Mouse (Mus musculus) retina, adult 2 months (tissue): ENCODE results near the gene Mthfr.

Experiments used
- DNase-seq: peaks from one replicate; pipeline ENCODE4 v3.0.0-alpha.2; 2012; ENCODE audit warnings: low read depth, low spot score

The Mthfr gene

DNA sequence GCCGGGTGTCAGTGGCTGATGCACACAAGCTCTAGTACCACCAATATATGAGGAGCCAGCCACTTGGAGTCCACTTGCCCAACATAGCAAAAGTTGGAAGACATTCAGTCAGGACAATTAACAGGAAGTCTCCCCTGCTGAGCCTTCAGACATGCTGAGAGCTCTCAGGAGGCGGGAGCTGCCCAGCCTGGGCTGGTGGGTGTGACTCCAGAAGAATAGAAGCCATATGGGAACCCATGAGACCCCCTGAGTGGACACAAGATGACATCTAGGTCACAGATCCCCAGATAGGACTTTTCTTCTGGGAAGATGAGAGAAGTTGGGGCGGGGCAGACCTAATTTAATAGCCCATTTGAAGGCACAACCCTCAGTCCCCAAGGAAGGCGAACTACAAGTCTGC is 50.3 kb downstream of the Mthfr start:
- no peak for DNase-seq

DNA sequence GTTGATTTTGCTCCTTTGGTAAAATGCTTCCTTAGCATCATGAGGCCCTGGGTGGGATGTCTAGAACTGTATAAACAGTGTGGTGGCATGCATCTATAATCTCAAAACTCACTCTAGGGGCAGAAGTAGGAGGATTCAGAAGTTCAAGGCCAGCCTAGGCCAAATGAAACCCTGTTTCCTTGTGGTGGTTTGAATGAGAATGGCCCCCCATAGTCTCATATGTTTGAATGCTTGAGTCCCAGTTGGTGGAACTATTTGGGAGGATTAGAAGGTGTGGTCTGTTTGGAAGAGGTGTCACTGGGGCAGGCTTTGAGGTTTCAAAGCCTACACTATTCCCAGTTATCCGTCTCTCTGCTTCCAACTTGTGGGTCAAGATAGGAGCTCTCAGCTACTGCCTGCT is 52.3 kb downstream of the Mthfr start:
- DNase-seq, result no peak

DNA sequence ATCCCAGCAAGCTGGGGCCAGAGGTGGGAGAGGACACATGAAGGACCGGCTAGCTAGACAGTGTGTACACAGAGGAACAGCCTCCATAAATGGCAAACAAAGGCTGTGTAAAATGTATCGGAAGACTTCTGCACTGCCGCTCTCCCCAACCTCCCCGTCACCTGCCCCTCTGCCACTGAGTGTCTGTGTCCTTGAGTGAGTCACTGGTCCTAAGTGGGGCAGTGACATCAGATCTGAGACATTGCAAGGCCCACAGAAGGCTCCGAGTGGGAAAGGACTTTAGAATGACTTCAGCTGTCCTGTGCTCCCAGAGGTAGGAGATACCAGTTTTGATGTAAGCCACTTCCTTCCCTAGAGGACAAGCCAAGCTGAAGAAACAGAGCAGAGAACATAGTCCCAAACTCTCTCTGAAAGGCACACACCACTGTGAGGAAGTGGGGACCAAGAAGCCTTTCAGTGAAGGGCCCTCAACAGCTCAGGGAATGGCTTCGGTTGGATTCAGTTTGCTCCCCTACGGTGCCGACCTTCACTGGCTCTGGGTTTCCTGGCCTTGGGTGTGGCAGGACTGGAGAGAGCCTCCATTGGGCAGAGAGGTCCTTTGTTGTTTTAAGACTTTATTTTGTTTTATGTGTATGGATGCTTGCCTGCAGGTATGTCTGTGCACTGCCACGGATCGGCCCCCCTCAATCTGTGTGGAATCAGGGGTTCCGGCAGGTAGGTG is 53.8 kb downstream of the Mthfr start:
- no peak for DNase-seq

DNA sequence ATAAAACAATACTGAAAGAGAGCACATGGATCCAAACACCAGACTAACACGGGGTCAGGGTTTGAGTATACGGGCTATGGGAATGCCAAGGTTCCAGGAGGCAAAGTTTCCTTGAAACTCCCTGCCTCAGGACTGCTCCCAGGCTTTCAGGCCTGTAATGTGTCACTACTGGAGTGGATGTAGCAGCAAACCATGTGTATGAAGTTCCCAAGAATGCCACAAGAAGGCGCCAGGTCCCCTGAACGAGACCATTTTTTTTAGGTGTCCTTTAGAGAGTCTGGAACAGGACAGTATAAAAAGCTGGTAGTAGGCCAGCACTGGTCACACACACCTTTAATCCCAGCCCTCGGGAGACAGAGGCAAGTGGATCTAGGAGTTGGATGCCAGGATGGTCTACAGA is 55.3 kb downstream of the Mthfr start:
- no peak for DNase-seq

DNA sequence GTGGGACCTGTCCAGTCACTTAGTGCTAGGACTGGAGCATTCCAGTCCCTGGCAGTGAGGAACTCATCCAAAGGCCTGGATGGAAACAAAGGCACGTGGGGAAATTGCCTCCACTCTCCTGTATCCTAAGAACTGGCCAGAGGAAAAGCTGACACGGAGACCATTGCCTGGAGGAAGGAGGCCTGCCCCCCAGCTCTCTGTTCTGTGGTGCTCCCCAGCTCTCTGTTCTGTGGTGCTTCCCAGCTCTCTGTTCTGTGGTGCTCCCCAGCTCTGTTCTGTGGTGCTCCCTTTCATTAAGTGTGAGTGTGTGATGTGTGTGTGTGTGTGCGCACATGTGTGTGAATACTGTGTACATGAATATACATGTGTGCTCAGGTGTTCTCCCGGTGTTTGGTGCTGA is 56.2 kb downstream of the Mthfr start:
- no peak for DNase-seq

DNA sequence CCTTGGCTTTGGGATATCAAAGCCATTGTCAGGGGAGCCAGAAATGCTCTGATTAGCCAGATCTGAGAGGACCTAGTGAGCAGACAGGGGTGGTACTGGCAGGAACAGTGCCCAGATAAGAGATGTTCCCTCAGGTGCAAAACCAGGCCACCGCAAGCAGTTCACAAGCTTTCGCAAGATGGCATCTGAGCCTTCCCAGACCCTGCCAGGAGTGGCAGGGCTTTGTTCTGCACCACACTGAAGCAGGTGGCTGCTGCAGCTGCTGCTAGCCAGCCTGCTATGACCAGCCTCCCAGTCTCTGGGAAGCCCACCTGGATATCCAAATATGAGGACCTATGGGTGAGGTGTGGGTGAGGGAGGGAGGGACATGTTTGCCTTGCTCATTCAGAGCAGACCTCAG is 59.1 kb downstream of the Mthfr start:
- no peak for DNase-seq

DNA sequence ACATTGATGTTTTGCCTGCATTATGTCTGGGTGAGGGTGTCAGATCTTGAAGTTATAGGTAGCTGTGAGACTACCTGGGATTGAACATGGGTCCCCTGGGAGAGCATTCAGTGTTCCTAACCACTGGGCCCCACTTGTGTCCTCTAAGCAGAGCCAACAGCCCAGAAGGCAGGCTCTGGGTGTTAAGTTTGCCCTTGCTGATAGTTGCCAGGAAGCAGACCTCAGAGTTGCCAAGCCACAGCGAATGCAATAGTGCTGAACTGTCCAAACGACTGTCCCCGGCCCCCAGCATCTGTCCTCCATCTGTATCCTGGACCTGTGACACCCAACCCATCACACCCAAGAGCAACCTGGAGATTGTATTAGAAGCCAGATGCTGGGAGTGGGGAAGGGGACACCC is 59.8 kb downstream of the Mthfr start:
- no peak for DNase-seq

DNA sequence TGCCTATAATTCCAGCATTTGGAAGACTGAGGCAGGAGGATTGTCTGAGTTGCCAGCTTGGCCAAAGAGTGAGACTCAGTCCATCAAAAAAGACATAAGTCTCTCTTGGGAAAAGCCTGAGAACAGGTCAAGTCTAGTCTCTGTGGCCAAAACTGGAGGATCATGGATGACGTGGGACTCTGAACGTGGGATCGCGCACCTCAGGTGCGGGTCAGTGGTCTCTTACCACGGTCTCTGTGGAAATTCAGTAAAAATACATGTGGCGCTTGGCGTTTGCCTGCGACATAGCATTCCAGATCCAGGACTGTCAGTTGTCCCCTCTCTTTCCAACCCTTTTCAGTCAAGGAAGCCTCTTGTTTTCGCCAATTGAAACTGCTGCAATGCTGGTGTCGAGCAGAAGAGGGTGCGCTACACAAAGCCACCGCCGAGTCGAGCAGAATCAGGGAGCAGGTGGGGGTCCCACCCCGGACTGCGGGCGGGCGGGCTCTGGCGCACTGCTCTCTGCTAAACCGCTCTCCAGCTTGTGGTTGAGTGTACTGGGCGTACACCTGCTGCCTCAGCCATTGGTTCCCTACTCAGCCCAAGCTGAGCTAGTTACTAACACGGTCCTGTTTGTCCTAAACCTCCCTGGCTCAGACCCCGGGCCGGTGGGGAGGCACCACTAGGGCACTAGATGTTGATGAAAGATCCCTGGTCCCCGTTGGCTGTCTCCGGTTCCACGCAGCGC is 63.1 kb downstream of the Mthfr start:
- no peak for DNase-seq

DNA sequence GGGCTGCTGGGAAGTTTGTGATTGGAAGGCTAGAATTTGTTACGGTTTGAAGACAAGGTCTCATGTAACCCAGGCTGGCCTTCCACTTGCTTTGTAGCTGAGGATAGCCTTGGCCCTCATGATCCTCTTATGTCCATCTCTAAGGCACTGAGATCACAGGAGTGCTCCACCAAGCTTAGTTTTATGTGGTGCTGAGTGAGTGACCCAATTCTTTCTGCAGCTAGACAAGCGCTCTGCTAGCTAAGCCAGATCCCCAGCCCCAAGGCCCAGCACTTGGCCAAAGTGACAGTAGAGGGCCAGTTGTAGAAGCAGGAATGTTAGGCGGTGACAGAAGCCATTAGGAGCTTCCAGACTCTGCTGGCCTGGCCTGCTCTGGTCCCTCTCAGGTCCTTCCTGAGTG is 65.3 kb downstream of the Mthfr start:
- DNase-seq, result peak; percentile 62

DNA sequence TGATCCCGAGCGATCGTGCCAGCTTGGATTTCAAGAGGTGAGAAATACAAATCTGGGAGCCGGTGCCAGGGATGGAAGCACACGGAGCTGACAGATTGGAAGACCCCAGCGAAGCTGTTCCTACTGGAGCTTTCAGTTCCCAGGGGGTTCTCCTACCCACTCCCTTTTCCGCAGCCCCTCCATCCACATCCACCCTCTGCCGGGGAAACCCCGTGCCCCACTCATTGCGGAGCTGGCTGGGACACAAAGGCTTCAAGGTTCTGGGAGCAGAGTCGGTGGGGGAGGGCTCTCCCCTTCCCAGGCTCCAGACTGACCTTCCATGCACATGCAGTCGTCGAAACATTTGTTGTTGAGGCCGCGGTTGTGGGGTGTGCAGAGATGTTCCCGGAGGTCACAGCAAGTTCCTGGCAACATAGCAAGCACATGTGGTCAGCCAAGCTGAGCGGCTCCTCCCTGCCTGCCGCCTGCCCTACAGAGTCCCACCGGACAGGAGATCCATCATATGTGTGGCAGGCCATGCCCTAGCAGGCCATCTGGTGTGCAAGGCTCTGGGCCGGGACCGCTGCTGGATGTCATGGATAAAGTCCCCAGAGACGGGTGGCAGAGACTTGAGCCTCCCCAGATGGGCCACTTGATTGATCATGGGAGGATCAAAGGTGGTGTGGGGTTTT is 68.9 kb downstream of the Mthfr start:
- no peak for DNase-seq

DNA sequence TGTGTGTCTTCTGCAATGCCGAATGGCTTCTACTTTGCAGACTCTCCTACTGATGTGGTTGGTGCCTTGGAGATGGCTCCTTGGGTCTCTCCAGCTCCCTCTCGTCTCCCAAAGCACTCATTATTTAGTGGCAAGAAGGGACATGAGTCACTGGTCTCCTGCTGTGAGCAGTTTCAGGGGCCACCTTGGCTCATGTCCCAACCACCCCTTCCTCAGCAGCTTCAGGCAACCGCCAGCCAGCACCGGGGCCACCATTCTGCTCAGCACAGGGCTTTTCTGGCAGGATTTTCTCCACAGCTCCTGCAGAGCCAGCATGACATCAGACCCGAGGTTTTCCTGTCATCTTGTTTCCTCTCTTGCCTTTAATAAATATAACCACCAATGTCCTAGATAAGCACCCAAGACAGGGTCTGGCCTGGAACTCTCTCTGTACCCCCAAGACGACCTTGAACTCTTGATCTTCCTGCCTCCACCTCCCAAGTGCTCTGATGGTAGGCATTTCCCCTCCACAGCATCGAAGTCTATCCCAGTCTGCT is 69.8 kb downstream of the Mthfr start:
- DNase-seq, result no peak
